Mouse (Mus musculus) bone marrow, adult 2 months (tissue): ENCODE measurements around the gene Ciita.

Source experiments
- CTCF ChIP-seq: fragments of 200-500 bp; IDR thresholded peaks from 2 replicates; pipeline ENCODE4 v1.5.1; 2011; ENCODE audit warnings: low read length, control low read depth; ENCODE audit not compliant: control insufficient read depth, insufficient read depth
- POLR2A ChIP-seq: fragments of 200-500 bp; IDR thresholded peaks from 2 replicates; pipeline ENCODE4 v1.6.1; 2011; ENCODE audit warnings: low read depth, mild to moderate bottlenecking, control low read depth, low read length, borderline replicate concordance; ENCODE audit not compliant: control insufficient read depth

DNA sequence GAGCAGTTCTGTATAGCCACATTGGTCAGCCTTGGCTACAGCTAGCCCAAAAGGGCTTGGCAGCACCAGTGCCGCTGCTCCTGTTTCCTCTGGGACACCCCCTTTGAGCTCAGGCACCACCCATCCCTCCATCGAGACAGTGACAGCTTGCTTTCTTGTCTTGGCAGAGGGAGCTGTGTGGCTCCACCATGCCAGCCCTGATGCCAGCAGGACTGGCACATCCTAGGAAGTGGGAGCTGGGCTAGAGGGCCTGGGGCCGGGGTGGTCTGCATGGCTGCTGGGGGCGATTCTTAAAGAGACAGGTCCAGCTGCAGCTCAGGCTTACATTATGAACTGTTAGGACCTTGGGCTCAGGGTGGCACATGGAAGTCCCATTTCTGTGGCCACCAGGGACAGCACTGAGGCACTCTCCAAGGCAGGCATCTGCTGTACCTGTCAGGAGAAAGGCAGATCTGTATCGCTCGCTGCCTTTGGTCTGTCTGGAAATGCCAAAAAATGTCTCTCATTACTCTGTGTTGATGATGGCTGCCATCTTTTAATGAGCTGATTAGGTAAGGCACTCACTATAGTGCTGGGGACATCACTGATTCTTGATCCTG is 47.3 kb downstream of the Ciita start:
- TF ChIP-seq POLR2A (no peak), CTCF (no peak)
